Mouse (Mus musculus): ENCODE data around the gene Ccr8.

Ccr8 gene

GRCm38 (mm10) chr9:120132980-120133754, 41.3 kb downstream of the Ccr8 start:
- no peak for DNase-seq (ENCODE audit: extremely low read depth, low read depth)

- no peak for DNase-seq (ENCODE audit: extremely low read depth, low read depth)
Observed at GRCm38 (mm10) chr9:120133755-120134475, 42.0 kb downstream of the Ccr8 start.

GRCm38 (mm10) chr9:120134529-120135160, 42.7 kb downstream of the Ccr8 start:
- DNase-seq (ENCODE audit: extremely low read depth, low read depth): no peak

GRCm38 (mm10) chr9:120135454-120135853, 43.5 kb downstream of the Ccr8 start:
- DNase-seq (ENCODE audit: extremely low read depth, low read depth): no peak

- DNase-seq (ENCODE audit: extremely low read depth, low read depth): no peak
Observed at GRCm38 (mm10) chr9:120140652-120141051, 48.7 kb downstream of the Ccr8 start.

GRCm38 (mm10) chr9:120144474-120144873, 52.6 kb downstream of the Ccr8 start:
- no peak for DNase-seq (ENCODE audit: extremely low read depth, low read depth)
